Mouse (Mus musculus) C2C12 (cell line): ENCODE measurements around the gene 1700069L16Rik.
A peak's percentile ranks its signal among the peaks of the same experiment; 100 is the strongest.

ENCODE experiments used
- CEBPB ChIP-seq: IDR thresholded peaks from one replicate; pipeline ENCODE4 v1.6.1; 2011; ENCODE audit warnings: low read depth, mild to moderate bottlenecking, control low read depth, moderate library complexity
- CTCF ChIP-seq: IDR thresholded peaks from one replicate; pipeline ENCODE4 v1.5.1; 2011; ENCODE audit not compliant: control insufficient read depth, insufficient read depth, insufficient read length

- TF ChIP-seq CTCF, result peak; percentile 88
- no peak for TF ChIP-seq CEBPB
Measured at GRCm38 (mm10) chr5:113724446-113724845, at the start of gene 1700069L16Rik.
